Mouse (Mus musculus): Measurements from ENCODE around the gene Nmt1. TPM values are rescaled to one million over a fixed set of nuclear protein-coding genes. Genes with fewer than 3 reads are reported as not detected.

Gene Nmt1
- polyA plus RNA-seq, 1 experiment from 2014 or later: 35.5 TPM

- Histone ChIP-seq H3K36me3 (replicated peaks) (no peaks in the 10 kb centered on the region), H3K4me3 (no peak overlapping the region), H3K9me3 (no peaks in the 10 kb centered on the region), H3K27ac (no peak overlapping the region), H3K4me2 (no peak overlapping the region), H3K27me3 (replicated peaks) (peaks cover 2% of the 10 kb centered on the region; the same call in 1 of the 2 replicates), H3K4me1 (no peaks in the 10 kb centered on the region; the same call in 1 of the 2 replicates), H3K9ac (no peak overlapping the region)
- 56% methylated on average over 10 of the region's 10 CpGs for WGBS
- ATAC-seq (replicated peaks): no peak
Observed at GRCm38 (mm10) chr11:103074121-103074650, 46.2 kb downstream of the Nmt1 start.

GRCm38 (mm10) chr11:103074796-103075323 lies 46.9 kb downstream of the Nmt1 start:
- Histone ChIP-seq H3K9ac (no peak overlapping the region), H3K4me3 (no peak overlapping the region), H3K27ac (no peak overlapping the region), H3K36me3 (replicated peaks) (no peaks in the 10 kb centered on the region), H3K4me2 (no peak overlapping the region), H3K9me3 (no peaks in the 10 kb centered on the region), H3K27me3 (replicated peaks) (peaks cover 9% of the 10 kb centered on the region), H3K4me1 (no peaks in the 10 kb centered on the region; the same call in 1 of the 2 replicates)
- whole genome bisulfite sequencing: 22% methylated on average over 10 of the region's 10 CpGs
- no peak for ATAC-seq (replicated peaks)

GRCm38 (mm10) chr11:103076010-103076409 lies 48.0 kb downstream of the Nmt1 start:
- H3K9ac ChIP-seq: no peak overlapping the region
- H3K27me3 ChIP-seq (replicated peaks): peaks cover 21% of the 10 kb centered on the region
- no peak overlapping the region for H3K27ac ChIP-seq
- no peak overlapping the region for H3K4me2 ChIP-seq
- peaks cover 11% of the 10 kb centered on the region for H3K4me1 ChIP-seq
- no peak overlapping the region for H3K4me3 ChIP-seq
- WGBS: 96% methylated on average over 7 of the region's 7 CpGs
- no peaks in the 10 kb centered on the region for H3K36me3 ChIP-seq (replicated peaks)
- H3K9me3 ChIP-seq: no peaks in the 10 kb centered on the region
- ATAC-seq (replicated peaks): no peak

- ATAC-seq (replicated peaks): no peak
- Histone ChIP-seq H3K9me3 (no peaks in the 10 kb centered on the region), H3K9ac (no peak overlapping the region), H3K4me1 (peaks cover 14% of the 10 kb centered on the region), H3K27ac (no peak overlapping the region), H3K4me2 (no peak overlapping the region), H3K36me3 (replicated peaks) (no peaks in the 10 kb centered on the region), H3K4me3 (no peak overlapping the region), H3K27me3 (replicated peaks) (peaks cover 26% of the 10 kb centered on the region)
- 88% methylated on average over 8 of the region's 8 CpGs for WGBS
Observed at GRCm38 (mm10) chr11:103076581-103076980, 48.6 kb downstream of the Nmt1 start.

- Histone ChIP-seq H3K9ac (no peak overlapping the region), H3K4me2 (no peak overlapping the region), H3K9me3 (no peaks in the 10 kb centered on the region), H3K27ac (no peak overlapping the region), H3K4me3 (no peak overlapping the region), H3K4me1 (peaks cover 14% of the 10 kb centered on the region), H3K36me3 (replicated peaks) (no peaks in the 10 kb centered on the region), H3K27me3 (replicated peaks) (peaks cover 37% of the 10 kb centered on the region)
- no peak for ATAC-seq (replicated peaks)
- WGBS: 78% methylated on average over 11 of the region's 11 CpGs
Observed at GRCm38 (mm10) chr11:103078131-103078530, 50.1 kb downstream of the Nmt1 start.

- H3K4me3 ChIP-seq: peak overlapping the region; percentile 30
- H3K9ac ChIP-seq: peak overlapping the region; percentile 29; the same call in 1 of the 2 replicates
- no peaks in the 10 kb centered on the region; the same call in 1 of the 2 replicates for H3K9me3 ChIP-seq
- peaks cover 37% of the 10 kb centered on the region for H3K27me3 ChIP-seq (replicated peaks)
- H3K27ac ChIP-seq: no peak overlapping the region
- H3K36me3 ChIP-seq (replicated peaks): no peaks in the 10 kb centered on the region
- peaks cover 14% of the 10 kb centered on the region for H3K4me1 ChIP-seq
- ATAC-seq (replicated peaks): peak; percentile 65; the same call in 1 of the 2 replicates
- WGBS: 2% methylated on average over 43 of the region's 43 CpGs
- peak overlapping the region; percentile 57 for H3K4me2 ChIP-seq
Observed at GRCm38 (mm10) chr11:103080323-103081091, 52.5 kb downstream of the Nmt1 start.

GRCm38 (mm10) chr11:103081631-103082030 lies 53.6 kb downstream of the Nmt1 start:
- H3K4me3 ChIP-seq: no peak overlapping the region
- H3K4me2 ChIP-seq: no peak overlapping the region
- H3K27ac ChIP-seq: no peak overlapping the region
- H3K4me1 ChIP-seq: peaks cover 14% of the 10 kb centered on the region
- H3K36me3 ChIP-seq (replicated peaks): no peaks in the 10 kb centered on the region
- no peaks in the 10 kb centered on the region; the same call in 1 of the 2 replicates for H3K9me3 ChIP-seq
- no peak for ATAC-seq (replicated peaks)
- H3K9ac ChIP-seq: no peak overlapping the region
- H3K27me3 ChIP-seq (replicated peaks): peaks cover 37% of the 10 kb centered on the region
- WGBS: 66% methylated on average over 6 of the region's 6 CpGs

GRCm38 (mm10) chr11:103093306-103093705 lies 65.3 kb downstream of the Nmt1 start:
- no peak for ATAC-seq (replicated peaks)
- no peak overlapping the region for H3K4me2 ChIP-seq
- WGBS: 96% methylated on average over 7 of the region's 7 CpGs

GRCm38 (mm10) chr11:103093862-103094833 lies 66.2 kb downstream of the Nmt1 start:
- 76% methylated on average over 20 of the region's 20 CpGs for WGBS
- H3K4me3 ChIP-seq: no peak overlapping the region
- no peaks in the 10 kb centered on the region for H3K9me3 ChIP-seq
- H3K27me3 ChIP-seq (replicated peaks): peaks cover 6% of the 10 kb centered on the region; the same call in 1 of the 2 replicates
- ATAC-seq (replicated peaks): no peak
- H3K36me3 ChIP-seq (replicated peaks): no peaks in the 10 kb centered on the region
- no peak overlapping the region for H3K9ac ChIP-seq
- H3K4me1 ChIP-seq: peaks cover 4% of the 10 kb centered on the region; the same call in 1 of the 2 replicates
- no peak overlapping the region for H3K4me2 ChIP-seq
- H3K27ac ChIP-seq: no peak overlapping the region

More at GRCm38 (mm10) chr11:103093306-103093705, 65.3 kb downstream of the Nmt1 start:
- Histone ChIP-seq H3K36me3 (replicated peaks) (no peaks in the 10 kb centered on the region), H3K9me3 (no peaks in the 10 kb centered on the region), H3K27me3 (replicated peaks) (peaks cover 2% of the 10 kb centered on the region; the same call in 1 of the 2 replicates), H3K4me1 (peaks cover 4% of the 10 kb centered on the region; the same call in 1 of the 2 replicates), H3K9ac (no peak overlapping the region), H3K27ac (no peak overlapping the region), H3K4me3 (no peak overlapping the region)

- WGBS: 52% methylated on average over 9 of the region's 9 CpGs
- no peak overlapping the region for H3K4me3 ChIP-seq
- no peaks in the 10 kb centered on the region for H3K9me3 ChIP-seq
- no peak overlapping the region for H3K27ac ChIP-seq
- ATAC-seq (replicated peaks): no peak
- H3K4me1 ChIP-seq: peaks cover 4% of the 10 kb centered on the region; the same call in 1 of the 2 replicates
- no peaks in the 10 kb centered on the region for H3K36me3 ChIP-seq (replicated peaks)
- no peak overlapping the region for H3K9ac ChIP-seq
- peaks cover 16% of the 10 kb centered on the region for H3K27me3 ChIP-seq (replicated peaks)
- H3K4me2 ChIP-seq: no peak overlapping the region
Observed at GRCm38 (mm10) chr11:103095107-103095670, 67.2 kb downstream of the Nmt1 start.

- Histone ChIP-seq H3K4me3 (no peak overlapping the region), H3K9me3 (no peaks in the 10 kb centered on the region), H3K9ac (no peak overlapping the region), H3K4me2 (no peak overlapping the region), H3K27ac (no peak overlapping the region), H3K27me3 (replicated peaks) (peaks cover 22% of the 10 kb centered on the region), H3K36me3 (replicated peaks) (no peaks in the 10 kb centered on the region), H3K4me1 (peaks cover 4% of the 10 kb centered on the region; the same call in 1 of the 2 replicates)
- WGBS: 91% methylated on average over 6 of the region's 6 CpGs
- ATAC-seq (replicated peaks): no peak
Observed at GRCm38 (mm10) chr11:103095801-103096200, 67.8 kb downstream of the Nmt1 start.

Measured in midbrain, embryonic 15.5 days (tissue).